Mouse (Mus musculus) frontal cortex, adult (tissue): ENCODE results near the gene Hdgfl2.
"Not testable (repeated sequence)": the region's sequence is repeated elsewhere in the genome, so short reads cannot be mapped to it uniquely, and the experiment has no call there.

ENCODE experiments used
- ATAC-seq: cut with Nextera tagmentation; 2 replicates; pipeline ENCODE4 v1.9.2; 2017; ENCODE audit warnings: mild to moderate bottlenecking, moderate library complexity, mixed read lengths; ENCODE audit not compliant: low TSS enrichment

Hdgfl2 gene

GRCm38 (mm10) chr17:56057381-56058120 is 21.9 kb upstream of the Hdgfl2 start:
- ATAC-seq = no peak

GRCm38 (mm10) chr17:56062081-56062480 is 17.4 kb upstream of the Hdgfl2 start:
- no peak for ATAC-seq

- not testable (repeated sequence) for ATAC-seq
Observed at GRCm38 (mm10) chr17:56065715-56066114, 13.7 kb upstream of the Hdgfl2 start.

- no peak for ATAC-seq
Observed at GRCm38 (mm10) chr17:56066451-56066850, 13.0 kb upstream of the Hdgfl2 start.

GRCm38 (mm10) chr17:56069066-56069465 is 10.4 kb upstream of the Hdgfl2 start:
- ATAC-seq = no peak

GRCm38 (mm10) chr17:56071126-56071525 is 8.3 kb upstream of the Hdgfl2 start:
- no peak for ATAC-seq

- no peak for ATAC-seq
Observed at GRCm38 (mm10) chr17:56072243-56072642, 7.2 kb upstream of the Hdgfl2 start.

GRCm38 (mm10) chr17:56074097-56074826 is 5.2 kb upstream of the Hdgfl2 start:
- ATAC-seq = peak; percentile 13; the same call in 1 of the 2 replicates

- peak; percentile 60 for ATAC-seq
Observed at GRCm38 (mm10) chr17:56074827-56075208, 4.6 kb upstream of the Hdgfl2 start, which contains the start of gene Ubxn6. Gene Ubxn6 (minus strand): TSS chr17:56075028.

- no peak for ATAC-seq
Observed at GRCm38 (mm10) chr17:56077523-56077922, 1.9 kb upstream of the Hdgfl2 start.

GRCm38 (mm10) chr17:56078361-56078760 is 1.1 kb upstream of the Hdgfl2 start:
- ATAC-seq = not testable (repeated sequence)

- no peak for ATAC-seq
Observed at GRCm38 (mm10) chr17:56079921-56080320, 487 bp downstream of the Hdgfl2 start.

- peak; percentile 25 for ATAC-seq
Observed at GRCm38 (mm10) chr17:56080781-56081585, 1.5 kb downstream of the Hdgfl2 start.

GRCm38 (mm10) chr17:56092312-56092711 is 12.9 kb downstream of the Hdgfl2 start:
- ATAC-seq = no peak

GRCm38 (mm10) chr17:56092794-56093193 is 13.4 kb downstream of the Hdgfl2 start:
- no peak for ATAC-seq

GRCm38 (mm10) chr17:56096883-56097282 is 17.4 kb downstream of the Hdgfl2 start:
- no peak for ATAC-seq

GRCm38 (mm10) chr17:56098180-56098579 is 18.7 kb downstream of the Hdgfl2 start:
- ATAC-seq = no peak

- ATAC-seq = no peak
Observed at GRCm38 (mm10) chr17:56098711-56099572, 19.5 kb downstream of the Hdgfl2 start.

- ATAC-seq = no peak
Observed at GRCm38 (mm10) chr17:56100811-56101210, 21.4 kb downstream of the Hdgfl2 start.

GRCm38 (mm10) chr17:56102158-56102557 is 22.7 kb downstream of the Hdgfl2 start:
- ATAC-seq = no peak

GRCm38 (mm10) chr17:56102927-56103326 is 23.5 kb downstream of the Hdgfl2 start:
- ATAC-seq = no peak
